Mouse (Mus musculus) urinary bladder, postnatal 25 days (tissue): ENCODE measurements at regions not wholly inside any gene's neighbourhood (a gene's known extent, or its start where the extent isn't known, plus 50 kb on each side); places are given as distances from the start of the nearest gene placed in this dataset.

Source experiments
- DNase-seq: peaks from one replicate; pipeline ENCODE4 v3.0.0; 2022; ENCODE audit warnings: low spot score

DNA sequence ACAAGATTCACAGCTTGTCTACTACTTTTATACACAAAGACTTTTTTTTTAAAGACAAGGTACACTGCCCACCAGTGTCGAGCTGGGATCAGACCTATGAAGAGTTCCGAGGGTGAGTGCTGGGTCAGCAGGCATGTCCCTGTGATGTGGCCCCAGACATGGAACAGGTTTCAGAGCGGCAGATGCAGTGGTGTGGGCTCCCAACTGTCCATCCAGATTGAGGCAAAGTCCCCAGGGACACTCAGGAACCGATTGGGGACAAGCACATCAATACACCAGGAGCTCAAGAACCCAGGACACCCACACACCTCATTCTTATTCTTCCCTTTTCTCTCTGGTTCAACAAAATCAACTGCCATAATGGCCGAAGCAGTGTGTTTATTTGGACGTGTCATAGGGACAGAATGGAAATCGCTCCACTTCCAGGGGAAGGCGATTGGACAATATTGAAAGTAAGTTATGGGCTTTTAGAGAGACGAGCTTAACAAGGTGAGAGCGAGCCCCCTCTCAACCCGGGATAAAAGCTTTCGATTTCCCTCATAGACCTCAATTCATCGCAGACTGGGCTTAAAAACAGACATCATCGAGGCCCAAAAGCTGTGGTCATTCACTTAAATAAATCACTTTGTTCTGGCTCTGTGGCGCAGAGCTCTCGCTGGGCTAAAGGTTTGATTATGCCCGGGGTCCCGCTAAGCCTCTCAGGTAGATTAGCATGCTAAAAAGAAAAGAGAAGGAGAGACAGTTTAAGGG is 127.6 kb upstream of the Zdhhc25 start:
- DNase-seq, result no peak

DNA sequence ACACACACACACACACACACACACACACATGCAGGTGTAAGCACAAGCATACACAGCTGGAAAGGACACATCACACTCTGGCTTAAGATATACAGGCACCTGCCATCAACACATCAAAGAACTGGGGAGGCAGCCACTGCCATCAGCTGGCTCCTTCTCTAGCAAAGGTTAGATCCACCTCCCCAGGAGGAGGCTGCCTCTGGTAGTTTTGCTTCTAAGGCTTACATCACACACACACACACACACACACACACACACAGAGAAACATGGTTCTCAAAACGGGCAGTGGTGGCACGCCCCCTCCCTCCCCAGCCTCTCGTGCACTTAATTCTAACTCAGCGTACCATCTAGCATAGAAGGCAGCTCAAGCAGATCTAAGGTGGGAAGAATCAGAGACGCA is 126.9 kb upstream of the Zdhhc25 start:
- no peak for DNase-seq

DNA sequence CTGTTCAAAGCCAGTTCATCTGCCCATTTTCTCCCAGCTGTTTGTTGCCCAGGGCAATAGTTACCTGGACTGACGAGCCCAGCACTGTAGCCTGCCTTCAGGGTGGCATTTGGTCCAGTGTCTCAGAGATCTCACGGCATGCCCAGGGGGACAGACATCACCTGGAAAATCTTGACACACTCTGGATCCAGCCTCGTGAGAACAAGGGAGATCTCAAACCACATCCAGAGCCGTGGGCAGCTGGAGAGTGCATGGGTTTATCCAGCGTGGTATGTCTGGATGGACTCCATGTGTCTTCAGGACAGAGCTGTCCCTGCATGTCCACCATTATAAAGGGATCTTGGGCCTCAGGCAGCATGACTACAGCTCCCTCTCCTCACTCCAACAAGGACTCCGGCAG is 116.6 kb upstream of the Zdhhc25 start:
- no peak for DNase-seq

DNA sequence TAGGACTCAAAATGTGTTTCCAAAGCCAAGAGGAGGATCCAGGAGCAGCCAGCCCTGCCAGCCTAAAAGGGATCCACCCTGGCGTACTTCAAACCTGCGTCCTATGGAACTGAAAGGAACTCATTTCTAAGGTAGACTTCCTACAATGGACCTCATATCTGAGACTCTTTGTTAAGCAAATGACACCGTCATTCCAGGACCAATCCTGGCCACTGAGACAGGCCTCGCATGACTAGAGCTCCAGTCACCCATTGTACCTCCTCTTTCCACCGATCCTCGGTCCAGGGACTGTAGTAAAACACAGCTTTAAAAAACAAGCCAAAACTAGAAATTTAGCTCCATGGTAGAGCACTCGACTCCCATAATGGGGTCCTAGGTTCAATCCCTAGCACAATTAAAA is 110.4 kb upstream of the Zdhhc25 start:
- DNase-seq, result no peak

DNA sequence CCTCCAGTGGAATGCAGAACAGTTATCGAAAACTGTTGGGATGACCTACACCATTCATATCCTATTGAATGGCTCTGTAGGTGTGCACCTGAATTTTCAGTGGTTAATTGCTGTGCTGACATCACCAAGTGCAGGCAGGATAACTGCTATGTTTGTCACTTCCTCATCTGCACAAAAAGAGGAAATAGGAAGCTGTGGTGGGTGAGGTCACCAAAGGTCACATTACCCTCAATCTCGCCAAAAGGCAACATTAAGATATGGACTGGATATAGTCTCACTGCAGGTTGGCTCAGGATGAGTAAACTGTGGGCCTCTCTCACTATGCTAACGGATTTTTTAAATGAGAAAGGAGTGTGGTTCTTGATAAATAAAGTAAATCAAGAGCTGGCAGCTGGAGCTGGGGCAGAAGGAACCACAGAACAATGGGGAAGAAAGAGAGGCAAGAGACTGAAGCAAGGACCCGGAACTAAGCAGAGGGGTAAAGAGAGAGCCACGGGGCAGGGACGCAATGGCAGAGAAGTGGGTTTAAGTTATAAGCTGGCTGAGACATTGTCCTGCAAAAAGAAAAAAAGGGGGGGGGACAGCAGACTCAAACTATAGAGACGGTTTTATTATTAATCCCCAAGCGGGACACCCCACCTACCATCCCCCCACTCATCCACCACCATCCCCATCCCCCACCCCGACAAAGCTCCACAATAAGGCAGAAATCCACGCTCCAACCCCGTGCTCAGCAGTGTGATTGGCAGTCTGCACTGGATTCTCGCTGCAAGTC is 109.6 kb upstream of the Zdhhc25 start:
- no peak for DNase-seq

DNA sequence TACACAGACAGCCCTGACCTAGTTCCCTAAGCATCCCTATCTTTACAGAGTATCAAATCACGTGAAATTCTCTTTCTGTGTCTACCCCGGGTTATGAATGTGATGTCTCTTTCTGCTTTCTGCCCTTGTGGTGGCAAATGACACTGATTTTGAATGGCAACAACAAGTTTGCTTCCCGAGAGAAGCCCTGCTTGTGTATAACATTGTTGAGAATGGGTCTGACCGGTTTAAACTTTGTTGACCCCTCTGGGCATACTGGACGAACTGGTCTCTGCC is 109.1 kb upstream of the Zdhhc25 start:
- DNase-seq, result no peak

DNA sequence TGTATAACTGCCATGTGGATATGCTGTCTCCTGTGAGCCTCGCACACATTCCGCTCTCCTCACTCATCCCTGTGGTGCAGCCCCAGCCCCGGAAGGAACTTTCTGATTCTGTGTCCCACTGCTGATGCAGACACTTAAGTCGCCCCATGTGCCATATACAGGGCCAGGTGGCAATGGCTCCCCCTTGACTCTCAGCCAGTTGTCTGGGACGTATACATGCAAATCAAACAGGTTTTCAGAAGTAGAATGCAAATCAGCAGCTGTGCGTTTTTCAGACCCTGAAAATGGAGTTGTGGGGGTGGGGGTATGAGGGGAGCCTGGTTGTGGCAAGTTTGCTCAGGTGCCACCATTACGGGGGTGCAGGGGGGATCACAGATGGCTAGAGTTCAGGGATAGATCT is 102.1 kb upstream of the Zdhhc25 start:
- no peak for DNase-seq

DNA sequence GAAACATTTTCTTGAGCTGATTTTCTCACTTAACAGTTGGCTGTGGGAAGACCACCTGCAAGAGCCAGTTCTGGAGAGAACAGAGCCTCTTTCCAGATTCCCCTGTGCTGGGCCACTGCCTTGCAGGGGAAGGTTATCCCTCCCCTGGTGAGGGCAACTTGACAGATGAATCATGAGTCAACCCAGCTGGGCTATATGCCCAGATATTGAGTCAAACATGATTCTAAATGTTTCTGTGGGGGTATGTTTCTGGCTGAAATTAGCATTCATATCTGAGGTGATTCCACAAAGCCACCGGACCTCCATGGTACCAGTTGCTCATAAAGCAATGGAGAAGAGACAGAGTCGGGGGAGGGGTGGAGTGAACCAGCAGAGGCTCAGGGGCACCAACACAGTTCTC is 97.8 kb upstream of the Zdhhc25 start:
- no peak for DNase-seq

DNA sequence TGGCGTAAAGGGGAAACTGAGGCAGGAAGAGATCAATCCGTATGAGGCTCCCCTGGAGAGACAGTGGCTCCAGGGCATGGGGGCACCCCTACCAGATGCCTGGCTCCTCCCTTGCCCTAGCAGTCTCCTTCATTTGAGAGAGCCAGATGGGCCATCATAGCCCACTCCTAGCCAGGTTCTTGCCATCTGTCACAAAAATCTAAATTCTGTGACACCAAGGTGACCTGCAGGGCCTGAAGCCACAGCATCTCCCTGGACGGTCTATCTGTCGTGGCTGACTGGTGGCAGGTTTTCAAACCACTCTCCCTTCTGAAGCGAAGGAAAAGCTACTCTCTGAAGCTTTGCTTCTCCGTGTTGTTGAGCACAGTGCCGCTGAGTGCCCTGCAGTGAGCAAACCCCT is 96.2 kb upstream of the Zdhhc25 start:
- no peak for DNase-seq

DNA sequence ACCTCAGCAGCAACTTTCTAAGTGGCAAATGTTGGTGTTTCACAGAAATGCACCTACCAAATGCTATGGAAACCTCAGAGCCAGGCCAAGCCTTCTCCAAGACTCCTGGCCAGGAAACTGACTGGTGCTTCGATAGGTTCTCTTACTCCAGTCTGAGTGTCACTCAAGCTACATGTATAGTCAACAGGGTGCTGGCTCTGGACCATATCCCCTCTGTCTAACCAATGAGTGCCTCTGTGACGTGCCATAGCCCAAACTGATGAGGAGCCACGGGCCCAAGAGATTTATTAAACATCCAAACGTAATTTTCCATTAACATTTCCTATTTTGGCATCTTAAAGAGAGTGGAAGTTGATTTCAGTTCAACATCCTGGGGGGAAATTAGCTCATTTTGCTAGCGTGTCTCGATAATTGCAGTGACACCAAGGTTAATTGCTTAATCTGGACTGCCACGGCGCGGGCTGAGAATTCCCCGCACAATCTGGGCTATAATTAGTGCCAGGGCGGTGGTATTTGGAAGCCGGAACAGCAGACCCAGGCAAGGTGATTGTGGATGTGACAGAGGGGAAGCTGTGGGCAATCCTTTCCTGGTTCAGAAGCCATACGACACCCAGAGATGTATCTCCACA is 94.5 kb upstream of the Zdhhc25 start:
- DNase-seq, result no peak

DNA sequence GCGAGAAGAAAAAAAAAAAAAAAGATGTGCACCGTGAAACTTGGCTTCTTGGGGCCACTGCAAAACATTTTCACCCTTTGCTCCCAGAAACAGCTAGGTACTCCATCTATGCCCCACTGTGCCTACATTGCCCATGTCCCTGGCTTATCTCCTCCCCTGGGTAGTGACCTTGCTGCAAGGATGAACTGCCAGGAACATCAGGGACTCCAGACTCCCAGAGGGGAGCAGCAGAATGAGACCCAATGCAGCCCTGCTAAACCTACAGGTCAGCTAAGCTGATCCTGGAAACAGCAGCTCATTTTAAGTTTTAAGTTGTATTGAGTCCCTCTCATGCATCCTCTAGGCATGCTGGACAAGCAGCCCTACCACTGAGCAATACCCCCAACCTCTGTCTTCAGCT is 92.2 kb upstream of the Zdhhc25 start:
- DNase-seq, result no peak

DNA sequence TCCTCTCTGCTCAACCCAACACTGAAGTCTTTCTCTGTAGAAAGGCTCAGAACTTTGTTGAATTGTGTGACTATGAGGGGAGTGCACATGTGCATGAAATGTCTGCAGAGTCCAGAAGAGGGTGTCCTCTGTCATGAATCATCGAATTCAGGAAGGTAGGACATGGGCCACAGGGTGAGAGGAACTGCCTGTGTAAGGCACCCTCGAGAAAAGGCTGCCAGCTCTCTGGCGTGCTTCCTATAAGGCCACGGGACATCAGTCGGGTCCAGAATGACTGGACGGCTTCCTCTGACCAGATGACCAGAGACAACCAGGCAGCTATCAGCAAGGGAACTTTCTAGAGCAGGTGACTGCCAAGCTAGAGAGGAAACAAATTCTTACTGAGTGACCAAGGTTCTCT is 91.1 kb upstream of the Zdhhc25 start:
- DNase-seq, result no peak

DNA sequence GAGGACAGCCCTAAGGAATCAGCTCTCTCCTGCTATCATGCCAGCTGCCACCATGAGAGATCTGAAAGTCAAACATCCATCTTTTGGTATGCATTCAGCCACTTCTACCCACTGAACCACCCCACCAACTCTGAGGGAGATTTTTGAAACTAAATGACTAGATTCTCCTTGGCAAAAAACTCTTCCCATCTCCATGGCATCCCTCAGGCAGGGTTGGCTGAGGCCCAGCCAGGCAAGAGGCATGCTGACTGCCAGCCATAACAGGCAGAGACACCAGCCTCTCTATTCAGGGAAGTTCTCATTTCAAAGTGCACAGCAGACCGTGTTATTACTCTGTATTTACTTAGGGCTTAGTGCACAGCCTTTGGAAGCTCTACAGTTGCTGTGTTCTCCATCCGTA is 90.5 kb upstream of the Zdhhc25 start:
- DNase-seq, result no peak

DNA sequence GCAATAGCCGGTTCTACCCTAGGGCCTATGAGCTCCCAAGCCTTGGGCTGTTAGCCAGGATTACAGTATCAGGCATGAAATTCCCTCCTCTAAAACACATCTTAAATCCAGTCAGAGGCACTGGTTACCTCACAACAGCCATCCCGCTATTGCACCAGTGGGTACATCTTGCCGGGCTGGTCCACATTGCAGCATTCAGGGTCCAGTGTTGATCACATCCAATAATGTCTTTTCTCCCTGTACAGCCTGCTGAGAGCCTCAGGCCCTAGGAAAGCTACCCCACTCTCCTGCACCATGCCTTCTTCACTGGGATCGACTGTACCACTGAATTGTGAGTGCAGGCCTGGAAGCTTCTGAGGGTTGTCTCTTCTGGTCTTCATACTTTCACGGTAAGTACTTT is 86.0 kb upstream of the Zdhhc25 start:
- no peak for DNase-seq

DNA sequence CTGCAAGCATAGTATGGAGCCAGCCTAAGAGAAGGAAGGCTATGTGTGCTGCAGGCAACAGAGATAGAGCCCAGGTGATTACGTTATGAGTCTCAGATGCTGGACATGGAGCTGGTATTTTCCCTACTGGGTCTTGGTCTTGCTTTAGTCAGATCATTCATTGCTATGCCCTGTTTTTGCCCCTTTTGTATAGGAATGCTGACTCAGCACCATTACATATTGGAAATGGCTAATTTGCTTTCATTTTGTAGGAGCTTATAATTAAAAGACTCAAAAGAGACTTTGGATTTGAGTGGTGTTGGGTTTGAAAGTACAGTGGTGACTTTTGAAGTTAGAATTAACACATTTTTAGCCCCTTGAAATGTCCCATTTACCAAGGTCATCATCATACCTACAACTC is 68.9 kb upstream of the Zdhhc25 start:
- no peak for DNase-seq

DNA sequence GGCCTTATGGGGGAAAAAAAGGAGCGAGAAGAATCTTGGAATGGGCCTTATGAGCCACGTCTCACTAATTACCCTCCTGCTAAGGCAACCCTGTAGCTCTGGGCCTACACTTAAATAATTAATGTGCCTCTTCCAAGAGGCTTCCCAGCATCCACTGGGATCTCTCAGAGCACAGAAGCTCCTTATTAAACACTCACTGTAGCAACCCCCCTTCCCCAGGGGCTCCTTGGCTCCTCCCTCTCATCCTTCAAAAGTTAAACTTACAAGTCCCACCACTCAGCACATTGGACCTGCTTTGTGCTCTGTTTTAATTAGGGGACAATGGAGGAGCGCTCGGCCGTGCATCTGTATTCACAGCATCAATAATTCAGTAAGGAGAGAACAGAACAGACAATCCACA is 68.1 kb upstream of the Zdhhc25 start:
- no peak for DNase-seq

DNA sequence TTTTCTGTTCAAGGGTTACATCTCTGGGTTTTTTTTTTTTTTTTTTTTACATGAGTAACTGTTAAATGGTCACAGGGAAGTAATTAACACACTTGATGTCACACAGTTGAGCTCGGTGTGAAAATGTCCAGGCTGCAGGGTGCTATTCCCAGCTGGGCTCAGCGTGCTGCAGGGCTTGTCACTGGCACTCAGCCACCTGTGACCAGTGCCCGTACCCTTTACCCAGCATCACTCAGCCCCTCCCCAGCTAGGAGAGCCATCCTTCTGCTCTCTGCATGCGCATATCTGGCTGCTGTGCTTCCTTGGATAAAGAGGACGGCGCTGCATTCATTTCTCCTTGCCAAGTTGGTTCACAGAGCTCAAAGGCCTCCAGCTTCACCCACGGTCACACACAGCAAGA is 66.7 kb upstream of the Zdhhc25 start:
- no peak for DNase-seq

DNA sequence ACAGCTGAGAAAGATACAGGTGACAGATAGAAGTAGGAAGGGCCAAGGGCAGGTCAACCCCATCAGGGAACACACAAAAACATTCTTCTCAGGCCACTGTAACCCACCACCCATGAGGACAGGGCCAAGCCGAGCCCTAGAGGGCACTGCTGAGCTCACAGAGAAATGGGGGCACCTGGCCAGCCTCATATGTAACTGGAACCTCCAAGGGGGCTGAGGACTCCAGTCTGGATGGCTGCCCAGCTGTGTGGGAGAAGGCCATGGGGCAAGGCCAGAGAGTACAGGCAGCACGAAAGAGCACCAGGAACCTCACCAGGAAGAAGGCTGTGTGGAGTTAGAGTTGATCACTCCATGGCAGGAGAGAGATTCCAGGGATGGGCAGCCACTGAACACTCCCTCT is 64.6 kb upstream of the Zdhhc25 start:
- DNase-seq, result no peak

DNA sequence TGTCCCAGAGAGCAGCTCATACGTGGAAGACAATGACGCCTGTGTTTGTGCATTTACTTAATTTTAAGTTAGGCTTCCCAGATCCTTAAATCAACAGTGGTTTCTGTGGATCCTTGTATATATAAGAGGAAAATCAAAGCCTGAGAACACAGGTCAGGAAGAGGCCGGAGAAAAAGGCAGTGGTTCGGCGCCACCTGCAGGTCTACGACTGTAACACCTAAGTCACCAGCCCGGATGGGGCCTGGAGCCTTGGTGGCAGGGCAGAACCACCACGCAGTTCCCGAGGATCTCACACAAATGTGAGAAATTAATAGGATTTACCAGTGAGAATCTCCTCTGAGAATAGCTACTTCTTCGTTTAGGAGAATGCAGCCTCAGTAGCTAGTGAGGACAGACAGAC is 62.9 kb upstream of the Zdhhc25 start:
- no peak for DNase-seq

DNA sequence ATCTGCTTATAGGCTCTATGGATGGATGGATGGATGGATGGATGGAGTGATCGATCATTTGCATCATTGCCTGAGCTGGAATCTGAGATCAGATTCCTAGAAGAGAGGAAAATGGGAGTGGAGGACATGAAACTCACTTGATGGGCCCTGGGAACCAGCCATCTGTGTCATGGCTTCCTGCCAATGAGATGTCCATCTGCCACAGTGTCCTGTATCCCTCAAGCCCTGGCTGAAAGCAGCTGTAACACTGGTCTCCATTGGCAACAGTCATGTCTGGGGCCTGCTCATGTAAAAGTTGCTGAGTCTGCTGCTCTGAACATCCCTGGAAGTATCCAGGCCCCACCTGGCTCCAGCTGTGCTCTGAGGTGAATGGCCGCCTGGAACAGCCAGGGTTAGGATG is 57.5 kb upstream of the Zdhhc25 start:
- DNase-seq, result no peak

DNA sequence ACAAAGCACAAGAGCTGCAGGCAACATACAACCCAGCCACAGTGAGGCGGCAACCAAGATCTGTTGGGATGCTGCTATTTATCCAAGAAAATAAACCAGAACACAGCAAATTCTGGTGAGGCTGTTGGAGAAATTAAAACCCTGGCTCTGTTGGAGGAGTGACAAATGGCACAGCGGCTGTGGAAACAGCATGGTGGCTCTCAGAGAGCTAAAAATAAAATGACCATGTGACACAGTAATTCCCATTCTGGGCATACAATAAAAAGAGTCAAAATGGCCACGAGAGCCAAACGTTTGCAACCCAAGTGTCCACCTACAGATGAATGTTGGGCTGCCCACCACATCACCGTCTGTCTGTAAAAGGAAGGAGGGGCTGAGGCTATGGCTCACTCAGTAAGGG is 55.9 kb upstream of the Zdhhc25 start:
- DNase-seq, result no peak

DNA sequence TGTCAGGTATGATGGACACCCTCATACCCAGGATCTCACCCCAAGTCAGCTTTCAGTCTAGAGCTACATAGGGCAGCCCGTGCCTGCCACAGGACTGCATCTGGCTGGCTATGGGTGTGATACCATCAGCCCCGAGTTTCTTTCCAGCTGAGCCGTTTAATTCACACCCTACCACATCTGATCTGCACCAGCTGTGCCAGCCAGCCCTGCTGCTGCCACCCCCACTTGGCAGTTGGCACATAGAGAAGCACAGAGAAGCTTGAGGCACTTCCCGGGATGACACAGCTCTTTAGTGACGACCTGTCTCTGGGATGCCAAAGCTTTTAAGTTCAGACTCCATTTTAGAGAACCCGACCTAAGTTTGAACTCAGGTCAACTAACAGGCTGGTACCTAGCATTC is 51.8 kb upstream of the Zdhhc25 start:
- no peak for DNase-seq
